Mouse (Mus musculus): ENCODE measurements at regions not wholly inside any gene's neighbourhood (a gene's known extent, or its start where the extent isn't known, plus 50 kb on each side); places are given as distances from the start of the nearest gene placed in this dataset.

DNA sequence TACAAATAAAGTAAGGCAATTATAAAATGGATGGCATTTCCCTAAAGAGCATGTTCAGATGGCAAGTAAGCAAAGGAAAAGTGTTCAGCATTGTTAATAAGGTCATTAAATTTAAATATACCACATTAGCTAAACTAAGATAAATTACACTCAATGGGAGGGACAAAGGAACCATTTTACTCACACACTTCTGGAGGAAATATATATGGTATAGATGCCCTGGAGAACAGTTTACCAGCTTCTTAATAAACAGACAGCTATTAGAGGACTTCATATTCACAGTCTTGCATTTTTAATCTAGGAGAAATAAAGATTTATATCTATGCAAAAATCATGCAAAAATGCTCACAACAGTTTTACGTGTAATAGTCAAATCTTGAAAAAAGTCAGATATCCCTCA lies 183.8 kb downstream of the Dthd1 start:
- DNase-seq (ENCODE audit: low read depth, low spot score): no peak

DNA sequence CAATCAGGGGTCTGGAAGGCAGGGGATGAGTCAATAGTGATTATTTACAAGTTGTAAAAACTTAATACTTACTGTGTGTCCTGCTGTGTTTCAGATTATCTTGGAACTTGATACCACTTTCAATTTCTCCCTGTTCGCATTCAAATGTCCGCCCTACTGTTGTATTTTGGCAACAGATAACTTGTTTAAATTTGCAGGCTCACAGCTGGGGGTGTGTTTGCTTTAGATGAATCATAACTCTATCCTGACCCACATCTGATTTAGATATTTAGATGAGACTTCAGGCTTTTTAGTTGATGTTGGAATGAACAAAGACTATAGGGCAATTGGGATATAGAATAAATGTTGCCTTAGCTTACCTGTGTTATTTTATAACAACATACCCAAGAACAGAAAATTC lies 220.8 kb downstream of the Dthd1 start:
- DNase-seq (ENCODE audit: low read depth, low spot score): peak; percentile 31

DNA sequence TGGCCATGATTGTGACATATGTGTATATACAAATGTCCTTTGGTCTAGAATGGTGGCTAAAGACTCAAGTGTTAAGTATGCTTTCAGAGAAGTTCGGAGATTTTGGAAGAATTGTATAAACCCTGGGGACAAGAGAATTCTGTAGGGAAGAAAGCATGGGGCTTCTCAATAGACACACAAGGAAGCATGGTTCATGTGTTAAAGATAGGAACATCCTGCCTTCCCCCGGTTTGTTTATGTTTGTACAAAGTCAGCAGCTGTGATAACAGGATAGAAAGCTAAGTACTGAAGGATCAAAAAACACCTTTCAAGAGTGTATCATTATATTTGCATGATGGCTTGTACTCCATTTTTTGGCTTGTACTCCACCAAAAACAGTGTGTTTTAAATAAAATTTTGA lies 232.1 kb downstream of the Dthd1 start:
- DNase-seq (ENCODE audit: low read depth, low spot score): no peak

DNA sequence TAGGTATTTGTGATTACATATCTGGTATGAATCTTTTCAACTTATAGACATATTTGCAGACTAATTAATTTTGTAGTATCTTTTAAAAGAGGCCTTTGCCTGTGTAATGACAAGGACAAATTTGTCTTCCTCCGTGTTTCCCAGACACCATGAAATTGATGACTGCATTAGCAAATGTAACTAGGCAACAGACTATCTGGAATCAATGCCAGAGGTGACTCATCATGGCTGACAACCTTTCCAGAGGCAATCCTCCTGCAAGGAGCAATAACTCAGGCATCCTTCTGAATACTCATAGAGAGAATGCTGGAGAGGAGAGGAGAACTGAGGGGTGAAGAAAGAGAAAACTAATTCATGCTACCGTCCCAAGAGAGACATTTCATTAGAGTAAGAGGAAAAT lies 249.7 kb downstream of the Dthd1 start:
- DNase-seq (ENCODE audit: low read depth, low spot score): peak; percentile 17

DNA sequence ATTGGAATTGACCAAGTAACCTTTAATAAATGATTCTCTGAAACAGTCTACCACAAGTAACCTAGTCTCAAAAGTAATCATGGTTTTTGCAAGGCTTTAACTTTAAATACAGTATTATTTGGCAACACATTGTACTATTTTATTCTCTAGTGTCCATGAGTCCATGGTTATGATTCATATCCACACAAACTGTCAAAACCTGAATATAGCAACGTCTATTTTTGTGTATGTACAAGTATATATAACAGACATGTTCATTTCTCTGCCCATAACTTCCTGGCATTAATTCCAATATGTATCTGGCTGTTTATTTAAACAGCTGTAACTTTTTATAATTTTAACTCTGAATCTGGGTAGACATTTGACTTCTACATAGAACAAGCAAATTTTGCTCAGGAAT lies 253.2 kb downstream of the Dthd1 start:
- DNase-seq (ENCODE audit: low read depth, low spot score): peak; percentile 15

DNA sequence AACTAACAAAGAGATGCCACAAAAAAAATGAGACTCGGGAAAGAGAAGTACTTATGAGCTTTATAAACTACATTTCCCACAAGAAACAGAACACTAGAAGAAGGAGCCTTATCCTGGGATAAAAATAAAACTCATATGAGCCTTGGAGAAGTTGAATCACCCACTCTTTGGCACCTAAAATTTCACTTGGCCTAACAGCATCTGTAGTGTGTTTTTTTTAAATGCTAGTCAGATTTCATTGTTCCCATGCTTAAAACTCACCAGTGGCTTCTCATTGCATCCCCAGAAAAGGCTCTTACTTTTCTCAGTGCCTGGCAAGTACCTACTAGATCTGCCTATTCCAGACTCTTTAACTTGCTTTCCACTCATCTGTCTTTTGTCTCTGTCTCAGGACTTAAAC lies 284.5 kb downstream of the Dthd1 start:
- DNase-seq (ENCODE audit: low read depth, low spot score): peak; percentile 91

DNA sequence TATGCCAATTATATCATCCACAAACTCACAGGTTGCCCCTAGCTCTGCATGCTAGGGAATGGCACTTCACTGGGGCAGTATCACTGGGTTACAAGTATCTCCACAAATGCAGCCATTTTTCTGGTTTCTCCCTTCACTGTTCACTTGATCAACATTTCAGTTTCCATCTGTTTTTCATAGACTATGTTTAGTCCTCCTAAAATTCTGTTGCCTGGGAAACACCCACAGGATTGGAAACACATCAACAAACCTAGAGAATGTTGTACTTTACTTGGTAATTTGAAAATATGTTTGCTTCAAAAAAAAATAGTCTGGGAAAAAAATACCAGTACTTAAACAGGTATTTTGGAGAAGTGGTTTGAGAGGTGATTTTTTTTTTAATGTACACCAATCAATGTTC lies 318.9 kb downstream of the Dthd1 start:
- DNase-seq (ENCODE audit: low read depth, low spot score): peak; percentile 77

DNA sequence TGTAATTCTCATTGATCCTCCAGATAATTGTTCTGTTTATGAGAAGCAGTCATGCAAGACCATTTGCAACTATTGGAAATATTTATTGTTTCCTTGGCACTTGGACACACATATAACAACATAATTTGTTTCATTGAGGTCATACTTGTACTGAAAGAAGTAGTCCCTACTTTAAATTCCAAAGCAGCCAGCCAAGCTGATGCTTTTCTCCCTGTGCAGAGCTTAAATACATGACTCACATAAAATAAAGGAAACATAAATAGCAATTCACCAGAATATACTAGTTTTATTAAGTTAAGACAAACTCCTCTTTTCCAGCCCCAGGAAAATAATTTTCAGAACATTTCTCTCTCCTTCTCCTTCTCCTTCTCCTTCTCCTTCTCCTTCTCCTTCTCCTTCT lies 324.3 kb downstream of the Dthd1 start:
- no peak for DNase-seq (ENCODE audit: low read depth, low spot score)

DNA sequence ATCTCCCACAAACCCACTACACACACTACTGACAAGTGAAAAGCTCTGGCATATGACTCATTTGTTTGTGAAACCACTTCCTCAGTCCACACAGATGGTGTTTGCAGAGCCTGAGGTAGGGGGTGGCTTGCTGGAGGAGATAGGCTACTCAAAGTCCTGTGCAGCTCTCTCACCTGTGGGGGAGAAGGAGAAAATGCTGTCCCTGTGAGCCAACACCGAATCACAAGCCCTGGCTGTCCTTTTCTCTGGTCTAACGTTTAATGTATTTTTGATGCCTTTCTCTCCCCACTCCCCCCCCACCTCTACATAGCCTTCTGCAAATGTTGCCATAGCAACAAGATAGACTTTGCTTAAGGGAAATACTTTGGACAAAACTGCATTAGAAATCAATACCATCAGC lies 356.1 kb downstream of the Dthd1 start:
- peak; percentile 73 for DNase-seq (ENCODE audit: low read depth, low spot score)

DNA sequence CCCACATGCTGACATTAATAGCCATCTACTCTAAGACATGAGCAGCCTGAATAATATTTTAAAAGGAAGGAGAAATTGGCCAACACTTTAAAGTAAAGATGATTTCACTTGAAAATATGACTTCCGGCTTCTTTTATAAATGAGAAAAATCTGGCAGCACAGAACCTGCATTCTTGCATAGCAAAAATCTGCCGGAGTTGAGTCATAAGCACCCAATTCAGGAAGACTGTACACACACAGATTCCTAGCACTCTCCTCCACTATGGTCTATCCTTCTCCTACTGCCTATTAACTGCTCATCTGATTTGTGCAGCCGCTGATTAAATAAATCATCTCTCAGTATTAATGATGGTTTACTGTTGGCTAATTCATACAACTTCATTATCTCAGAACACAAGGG lies 356.9 kb downstream of the Dthd1 start:
- DNase-seq (ENCODE audit: low read depth, low spot score): peak; percentile 29

DNA sequence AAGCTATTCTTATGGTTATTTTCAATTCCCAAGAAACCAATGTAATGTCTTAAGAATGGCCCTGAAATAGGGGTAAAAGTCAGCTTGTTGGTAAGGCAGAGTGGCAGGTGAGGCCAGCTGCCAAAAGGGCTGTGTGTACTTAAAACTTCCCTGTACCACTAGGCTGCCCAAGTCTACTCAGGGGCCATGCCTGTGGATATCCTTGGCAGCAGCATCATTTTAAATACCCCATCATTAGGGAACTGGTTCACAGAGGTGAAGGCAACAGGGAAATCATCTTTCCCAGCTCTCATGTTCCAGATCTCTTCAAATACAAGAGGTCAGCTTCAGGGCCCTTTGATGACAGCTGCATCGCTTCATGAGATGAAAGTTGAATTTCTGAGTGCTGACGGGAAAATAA lies 399.8 kb downstream of the Dthd1 start:
- no peak for DNase-seq (ENCODE audit: low read depth, low spot score)

DNA sequence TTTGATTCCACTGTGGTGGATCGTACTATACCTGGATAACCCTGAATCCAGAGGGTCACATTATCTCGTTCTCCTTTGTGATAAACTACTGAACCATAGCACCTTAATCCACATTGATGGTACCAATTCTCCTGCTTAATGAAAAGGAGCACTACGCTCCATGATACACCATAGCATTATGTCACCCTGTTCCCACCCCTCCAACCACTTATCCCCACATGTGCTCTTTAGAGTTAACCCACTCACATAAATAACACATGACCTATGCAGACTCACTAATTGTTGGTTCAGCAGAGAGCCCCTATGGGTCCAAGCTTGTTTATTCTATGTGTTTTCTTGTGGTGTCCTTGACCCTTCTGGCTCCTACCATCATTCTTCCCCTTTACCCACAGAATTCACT lies 405.8 kb downstream of the Dthd1 start:
- no peak for DNase-seq (ENCODE audit: low read depth, low spot score)

DNA sequence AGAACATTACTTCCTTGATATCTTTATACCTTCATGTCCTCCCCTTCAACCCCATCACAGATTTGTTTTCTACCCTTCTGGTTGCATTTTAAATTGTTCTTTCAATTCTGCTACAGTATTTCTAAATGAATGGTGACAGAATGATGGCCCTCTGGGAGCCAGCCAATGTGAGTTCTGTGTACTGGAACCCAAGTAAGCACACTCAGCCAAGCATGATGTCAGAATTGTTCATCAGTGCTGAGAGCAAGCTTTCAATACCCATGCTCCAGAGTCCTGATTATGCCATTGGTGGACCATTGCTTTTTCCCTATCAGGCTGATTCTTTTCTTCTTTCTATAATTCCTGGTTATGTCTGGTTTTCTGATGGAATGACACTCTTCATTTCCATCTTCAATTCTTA lies 386.3 kb upstream of the Nwd2 start:
- peak; percentile 2 for DNase-seq (ENCODE audit: low read depth, low spot score)

Data from telencephalon, adult 2 months (tissue).